Comparison of ENCODE assay signal across 19 mouse cellular contexts in the genomic region with DNA sequence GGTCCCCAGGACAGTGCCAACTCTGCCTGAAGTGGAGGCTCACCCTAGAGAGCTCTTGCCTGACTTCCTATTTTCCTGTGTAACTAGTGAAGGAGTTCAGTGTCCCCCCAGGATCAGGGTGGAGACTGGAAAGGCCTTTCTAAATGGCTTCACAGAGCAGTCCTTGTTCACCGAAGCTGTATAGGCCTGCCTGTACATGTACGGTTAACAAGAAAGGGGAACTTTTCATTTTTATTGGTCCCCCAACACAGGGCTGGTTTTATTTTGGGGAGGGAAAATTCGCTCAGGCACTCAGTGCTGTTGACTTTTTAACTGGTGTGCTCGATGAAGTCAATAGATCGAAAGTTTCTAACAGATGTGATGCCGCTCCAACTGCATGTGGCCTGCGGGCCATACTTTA. TPM values are rescaled to one million over a fixed set of nuclear protein-coding genes. Genes with fewer than 3 reads are reported as not detected.
DNase-seq lines count a peak whose midpoint lies in the region; ATAC-seq lines count a peak whose summit lies in the region.
"Had no signal": no experiment of that assay in that cellular context is flagged by ENCODE, and none has a peak within 500 bp of the region (broad histone marks: within the 10 kb centered on the region; RNA-seq: fewer than 3 reads in every experiment).

No protein-coding gene starts in this region.

- H3K36me3 ChIP-seq in hindbrain, embryonic 12.5 days, result no peaks in the 10 kb centered on the region
- H3K36me3 ChIP-seq in hindbrain, embryonic 14.5 days (replicated peaks; ENCODE audit: control insufficient read depth, insufficient read depth), result no peaks in the 10 kb centered on the region
- no peaks in the 10 kb centered on the region for H3K36me3 ChIP-seq in midbrain, embryonic 12.5 days
- no peaks in the 10 kb centered on the region for H3K36me3 ChIP-seq in midbrain, embryonic 15.5 days (replicated peaks)
- H3K36me3 ChIP-seq in embryonic facial prominence, embryonic 15.5 days, result no peaks in the 10 kb centered on the region
- H3K36me3 ChIP-seq in stomach, embryonic 16.5 days (ENCODE audit: control insufficient read depth, insufficient read depth, low read length), result no peaks in the 10 kb centered on the region
- H3K36me3 ChIP-seq: heart, embryonic 15.5 days had no signal

- no peak overlapping the region for H3K4me3 ChIP-seq in hindbrain, embryonic 12.5 days
- H3K4me3 ChIP-seq in hindbrain, embryonic 14.5 days (replicated peaks; ENCODE audit: low read length), result no peak overlapping the region
- H3K4me3 ChIP-seq in midbrain, embryonic 12.5 days, result no peak overlapping the region
- no peak overlapping the region for H3K4me3 ChIP-seq in midbrain, embryonic 15.5 days
- H3K4me3 ChIP-seq in embryonic facial prominence, embryonic 15.5 days (replicated peaks), result no peak overlapping the region
- no peak overlapping the region for H3K4me3 ChIP-seq in stomach, embryonic 16.5 days (replicated peaks; ENCODE audit: low read length)
- H3K4me3 ChIP-seq: heart, adult 2 months; heart, embryonic 15.5 days; megakaryocyte, embryonic 14.5 days had no signal

- no peak overlapping the region for H3K4me2 ChIP-seq in hindbrain, embryonic 12.5 days (replicated peaks)
- no peak overlapping the region for H3K4me2 ChIP-seq in hindbrain, embryonic 14.5 days (replicated peaks)
- no peak overlapping the region for H3K4me2 ChIP-seq in midbrain, embryonic 12.5 days (replicated peaks)
- H3K4me2 ChIP-seq in midbrain, embryonic 15.5 days, result no peak overlapping the region
- H3K4me2 ChIP-seq in embryonic facial prominence, embryonic 15.5 days (replicated peaks), result no peak overlapping the region
- no peak overlapping the region for H3K4me2 ChIP-seq in stomach, embryonic 16.5 days (ENCODE audit: low read depth, low read length)
- H3K4me2 ChIP-seq: heart, embryonic 15.5 days; lung, embryonic 14.5 days had no signal

- no peaks in the 10 kb centered on the region for H3K9me3 ChIP-seq in hindbrain, embryonic 12.5 days (replicated peaks)
- no peaks in the 10 kb centered on the region for H3K9me3 ChIP-seq in hindbrain, embryonic 14.5 days (ENCODE audit: control insufficient read depth, low read length)
- H3K9me3 ChIP-seq in midbrain, embryonic 12.5 days, result no peaks in the 10 kb centered on the region
- no peaks in the 10 kb centered on the region for H3K9me3 ChIP-seq in midbrain, embryonic 15.5 days
- no peaks in the 10 kb centered on the region for H3K9me3 ChIP-seq in embryonic facial prominence, embryonic 15.5 days (replicated peaks)
- no peaks in the 10 kb centered on the region for H3K9me3 ChIP-seq in stomach, embryonic 16.5 days (replicated peaks; ENCODE audit: control insufficient read depth, low read length)
- H3K9me3 ChIP-seq: heart, embryonic 15.5 days had no signal

- 82% methylated on average over 7 of the region's 7 CpGs for WGBS in hindbrain, embryonic 12.5 days
- 84% methylated on average over 7 of the region's 7 CpGs for WGBS in hindbrain, embryonic 14.5 days
- WGBS in midbrain, embryonic 12.5 days, result 74% methylated on average over 7 of the region's 7 CpGs
- WGBS in midbrain, embryonic 15.5 days, result 76% methylated on average over 7 of the region's 7 CpGs
- WGBS in embryonic facial prominence, embryonic 15.5 days, result 25% methylated on average over 7 of the region's 7 CpGs
- 69% methylated on average over 7 of the region's 7 CpGs for WGBS in stomach, embryonic 16.5 days

- ATAC-seq in hindbrain, embryonic 12.5 days (ENCODE audit: low FRiP score), result no peak
- ATAC-seq in hindbrain, embryonic 14.5 days (ENCODE audit: low FRiP score), result no peak
- ATAC-seq in midbrain, embryonic 12.5 days (ENCODE audit: low FRiP score, low read depth), result no peak
- no peak for ATAC-seq in midbrain, embryonic 15.5 days (replicated peaks)
- peak; percentile 46; the same call in 1 of the 2 replicates for ATAC-seq in embryonic facial prominence, embryonic 15.5 days (ENCODE audit: insufficient number of reproducible peaks, low FRiP score, low TSS enrichment, low read depth)
- ATAC-seq in stomach, embryonic 16.5 days (ENCODE audit: insufficient read depth, low FRiP score), result no peak

- H3K27ac ChIP-seq in hindbrain, embryonic 12.5 days, result 0 out of 2 replicates have a peak overlapping the region, but pooled peaks have one; percentile 8
- no peak overlapping the region for H3K27ac ChIP-seq in hindbrain, embryonic 14.5 days
- peak overlapping the region; percentile 49; the same call in 1 of the 2 replicates for H3K27ac ChIP-seq in midbrain, embryonic 12.5 days (replicated peaks)
- H3K27ac ChIP-seq in midbrain, embryonic 15.5 days, result no peak overlapping the region
- H3K27ac ChIP-seq in embryonic facial prominence, embryonic 15.5 days (replicated peaks), result peak overlapping the region; percentile 71
- H3K27ac ChIP-seq in stomach, embryonic 16.5 days (ENCODE audit: low read length), result peak overlapping the region; percentile 33; the same call in 1 of the 2 replicates
- H3K27ac ChIP-seq: heart, adult 2 months; heart, embryonic 15.5 days; liver, embryonic 14.5 days had no signal

- DNase-seq in hindbrain, embryonic 14.5 days (ENCODE audit: low spot score), result no peak
- no peak for DNase-seq in layer of hippocampus, postnatal 36 days
- DNase-seq in cerebellum, adult 9-10 months, result no peak
- DNase-seq: adrenal gland, postnatal 25 days; cerebellum, adult 8-10 months; gastrocnemius, postnatal 25 days; heart, adult 2 months; heart, postnatal 4 days; left cerebral cortex, postnatal 4 days; lung, embryonic 14.5 days; lung, postnatal 36 days had no signal

- H3K27me3 ChIP-seq in hindbrain, embryonic 12.5 days, result no peaks in the 10 kb centered on the region
- no peaks in the 10 kb centered on the region for H3K27me3 ChIP-seq in hindbrain, embryonic 14.5 days (ENCODE audit: control insufficient read depth, insufficient read depth, low read length)
- no peaks in the 10 kb centered on the region for H3K27me3 ChIP-seq in midbrain, embryonic 12.5 days
- H3K27me3 ChIP-seq in midbrain, embryonic 15.5 days (replicated peaks), result no peaks in the 10 kb centered on the region
- no peaks in the 10 kb centered on the region for H3K27me3 ChIP-seq in embryonic facial prominence, embryonic 15.5 days
- H3K27me3 ChIP-seq in stomach, embryonic 16.5 days (ENCODE audit: control insufficient read depth, insufficient read depth, low read length), result no peaks in the 10 kb centered on the region
- H3K27me3 ChIP-seq: heart, embryonic 15.5 days had no signal

- H3K4me1 ChIP-seq in hindbrain, embryonic 12.5 days, result peaks cover 8% of the 10 kb centered on the region; the same call in 1 of the 2 replicates
- no peaks in the 10 kb centered on the region for H3K4me1 ChIP-seq in hindbrain, embryonic 14.5 days (replicated peaks; ENCODE audit: control insufficient read depth, insufficient read depth, low read length)
- H3K4me1 ChIP-seq in midbrain, embryonic 12.5 days, result peaks cover 21% of the 10 kb centered on the region
- H3K4me1 ChIP-seq in midbrain, embryonic 15.5 days, result 0 out of 2 replicates have a peak, but pooled peaks cover 5% of the 10 kb centered on the region
- peaks cover 18% of the 10 kb centered on the region; the same call in 1 of the 2 replicates for H3K4me1 ChIP-seq in embryonic facial prominence, embryonic 15.5 days
- no peaks in the 10 kb centered on the region; the same call in 1 of the 2 replicates for H3K4me1 ChIP-seq in stomach, embryonic 16.5 days (ENCODE audit: control insufficient read depth, insufficient read depth, low read length)
- H3K4me1 ChIP-seq: megakaryocyte, embryonic 14.5 days had no signal

- H3K9ac ChIP-seq in hindbrain, embryonic 12.5 days, result no peak overlapping the region
- H3K9ac ChIP-seq in hindbrain, embryonic 14.5 days, result no peak overlapping the region
- H3K9ac ChIP-seq in midbrain, embryonic 12.5 days (replicated peaks), result no peak overlapping the region
- no peak overlapping the region for H3K9ac ChIP-seq in midbrain, embryonic 15.5 days
- H3K9ac ChIP-seq in embryonic facial prominence, embryonic 15.5 days, result no peak overlapping the region
- H3K9ac ChIP-seq in stomach, embryonic 16.5 days (ENCODE audit: low read length), result no peak overlapping the region
- H3K9ac ChIP-seq: heart, embryonic 15.5 days; liver, embryonic 14.5 days; lung, embryonic 14.5 days had no signal

RNA-seq across cellular contexts. Expression of gene Msi2, which starts 52.1 kb away (rescaled TPM):
- 34.8 and 35.9 TPM in 2 replicates for polyA plus RNA-seq in hindbrain, embryonic 12.5 days (2016; fragmentation: Nextera tagmentation; extraction: Ambion mirVana)
- polyA plus RNA-seq in hindbrain, embryonic 14.5 days (2014; fragmentation: Nextera tagmentation; extraction: Ambion mirVana), result 22.4 and 26.5 TPM in 2 replicates
- polyA plus RNA-seq in midbrain, embryonic 12.5 days (2016; fragmentation: Nextera tagmentation; extraction: Ambion mirVana), result 41.5 and 47.9 TPM in 2 replicates
- 32.0 and 33.6 TPM in 2 replicates for polyA plus RNA-seq in midbrain, embryonic 15.5 days (2015; fragmentation: Nextera tagmentation; extraction: Ambion mirVana)
- polyA plus RNA-seq in embryonic facial prominence, embryonic 15.5 days (2015; fragmentation: Nextera tagmentation; extraction: Ambion mirVana), result 18.3 and 19.7 TPM in 2 replicates
- 11.5 and 11.7 TPM in 2 replicates for polyA plus RNA-seq in stomach, embryonic 16.5 days (2015; fragmentation: Nextera tagmentation; extraction: Ambion mirVana)
- 100 to 1,000 TPM; 105 to 113 TPM for total RNA-seq in layer of hippocampus, postnatal 36 days (2021)

Comparison
In these comparisons a context has a peak if more than half of its experiments do, and no peak if none do; other contexts are left out.
1. H3K27ac ChIP-seq: peak in hindbrain, embryonic 12.5 days (single experiment), midbrain, embryonic 12.5 days (single experiment), embryonic facial prominence, embryonic 15.5 days (single experiment) and stomach, embryonic 16.5 days (single experiment); none in hindbrain, embryonic 14.5 days (single experiment) and midbrain, embryonic 15.5 days (single experiment).